Mouse (Mus musculus): ENCODE results near the gene 1500009C09Rik. TPM values are rescaled to one million over a fixed set of nuclear protein-coding genes. Genes with fewer than 3 reads are reported as not detected.
"Not testable (repeated sequence)": the region's sequence is repeated elsewhere in the genome, so short reads cannot be mapped to it uniquely, and the experiment has no call there.

The 1500009C09Rik gene
- total RNA-seq, 2 experiments from 2014 or later = 98.3 to 115 TPM

- no peak for DNase-seq
Measured at GRCm38 (mm10) chr15:82220003-82220675, 32.1 kb upstream of the 1500009C09Rik start.

GRCm38 (mm10) chr15:82221104-82221860 lies 30.9 kb upstream of the 1500009C09Rik start:
- DNase-seq = no peak

GRCm38 (mm10) chr15:82223251-82223650 lies 28.9 kb upstream of the 1500009C09Rik start:
- DNase-seq = no peak

GRCm38 (mm10) chr15:82223657-82224601 lies 28.3 kb upstream of the 1500009C09Rik start, which contains the start of gene Tnfrsf13c:
Tnfrsf13c (minus strand) TSS chr15:82224369.
- no peak for DNase-seq

GRCm38 (mm10) chr15:82224602-82225215 lies 27.5 kb upstream of the 1500009C09Rik start:
- no peak for DNase-seq

GRCm38 (mm10) chr15:82225769-82226168 lies 26.4 kb upstream of the 1500009C09Rik start:
- DNase-seq = no peak

- DNase-seq = no peak
Measured at GRCm38 (mm10) chr15:82229542-82230045, 22.6 kb upstream of the 1500009C09Rik start.

- no peak for DNase-seq
Measured at GRCm38 (mm10) chr15:82230098-82230611, 22.0 kb upstream of the 1500009C09Rik start.

- DNase-seq = no peak
Measured at GRCm38 (mm10) chr15:82231100-82231499, 21.1 kb upstream of the 1500009C09Rik start.

- DNase-seq = peak; percentile 47 to 48
Measured at GRCm38 (mm10) chr15:82231591-82232378, 20.4 kb upstream of the 1500009C09Rik start.

GRCm38 (mm10) chr15:82232651-82233050 lies 19.5 kb upstream of the 1500009C09Rik start:
- DNase-seq = no peak

GRCm38 (mm10) chr15:82235661-82236060 lies 16.5 kb upstream of the 1500009C09Rik start:
- no peak for DNase-seq

- DNase-seq = peak; percentile 80 to 81
Measured at GRCm38 (mm10) chr15:82236565-82236964, 15.6 kb upstream of the 1500009C09Rik start.

GRCm38 (mm10) chr15:82243311-82243710 lies 8.9 kb upstream of the 1500009C09Rik start:
- no peak for DNase-seq

GRCm38 (mm10) chr15:82243742-82244114 lies 8.5 kb upstream of the 1500009C09Rik start:
- DNase-seq = no peak

- peak; percentile 90 to 91 for DNase-seq
Measured at GRCm38 (mm10) chr15:82244115-82244804, 7.9 kb upstream of the 1500009C09Rik start, which contains the start of gene Cenpm. Cenpm (minus strand) TSS chr15:82244748.

- not testable (repeated sequence) for DNase-seq
Measured at GRCm38 (mm10) chr15:82244805-82245161, 7.4 kb upstream of the 1500009C09Rik start.

- no peak for DNase-seq
Measured at GRCm38 (mm10) chr15:82247131-82247776, 4.9 kb upstream of the 1500009C09Rik start.

- DNase-seq = no peak
Measured at GRCm38 (mm10) chr15:82251579-82251978, 618 bp upstream of the 1500009C09Rik start.

GRCm38 (mm10) chr15:82255248-82255647 lies 3.1 kb downstream of the 1500009C09Rik start:
- no peak for DNase-seq

Data from layer of hippocampus, postnatal 36 days (tissue).